Mouse (Mus musculus) neutrophil, adult 65 days (primary cell): Measurements from ENCODE around the gene Tgtp2. TPM values are rescaled to one million over a fixed set of nuclear protein-coding genes. Genes with fewer than 3 reads are reported as not detected.

Experiments used
- total RNA-seq: library from RNA; stranded (reverse); gene quantifications from 2 replicates; pipeline ENCODE4 v1.2.4, GENCODE M21; 2023

Tgtp2 gene
- total RNA-seq = 0.25 and 0.52 TPM in 2 replicates

DNA sequence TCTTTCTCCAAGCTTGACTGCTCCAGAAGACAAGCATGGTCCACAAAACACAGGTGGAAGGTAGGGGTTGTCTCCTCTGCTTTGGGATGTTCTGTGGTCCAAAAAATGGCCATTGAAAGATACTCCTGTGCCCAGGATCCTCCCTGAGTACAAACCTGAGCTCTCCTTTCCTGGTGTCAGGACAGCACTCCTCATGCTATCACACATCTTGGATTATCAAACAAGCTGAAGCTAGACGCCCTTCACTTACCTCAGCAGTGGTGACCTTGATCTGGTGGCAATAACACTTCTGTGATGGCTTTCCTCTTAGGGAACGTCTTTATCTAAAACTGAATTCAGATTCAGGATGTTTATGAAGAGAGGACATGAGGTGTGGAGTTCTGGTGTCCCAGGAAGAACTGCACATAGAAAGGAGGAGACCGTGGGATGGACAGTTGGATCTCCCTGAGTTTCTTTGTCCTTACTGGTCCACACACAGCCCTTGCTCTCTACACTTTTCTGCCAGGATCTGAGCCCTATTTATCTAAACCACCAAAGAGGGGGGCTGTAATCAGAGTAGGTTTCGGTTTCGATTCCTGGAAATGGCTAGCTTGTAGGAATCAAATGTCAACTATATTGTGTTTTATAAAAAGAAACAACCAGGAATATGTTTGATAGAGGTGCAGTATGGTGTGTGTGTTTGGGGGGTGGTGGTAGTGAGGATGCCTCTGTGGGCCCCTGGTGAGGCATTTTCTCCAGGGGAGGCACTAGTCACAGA lies at the start of gene Tgtp2:
Gene Tgtp2, minus strand, starts transcription at position 494 of the 757 bp plus-strand sequence.

GRCm38 (mm10) chr11:49076001-49076757 lies 12.2 kb upstream of the Tgtp2 start, which contains the start of gene Ifi47:
Ifi47 (plus strand) TSS chr11:49076587.

DNA sequence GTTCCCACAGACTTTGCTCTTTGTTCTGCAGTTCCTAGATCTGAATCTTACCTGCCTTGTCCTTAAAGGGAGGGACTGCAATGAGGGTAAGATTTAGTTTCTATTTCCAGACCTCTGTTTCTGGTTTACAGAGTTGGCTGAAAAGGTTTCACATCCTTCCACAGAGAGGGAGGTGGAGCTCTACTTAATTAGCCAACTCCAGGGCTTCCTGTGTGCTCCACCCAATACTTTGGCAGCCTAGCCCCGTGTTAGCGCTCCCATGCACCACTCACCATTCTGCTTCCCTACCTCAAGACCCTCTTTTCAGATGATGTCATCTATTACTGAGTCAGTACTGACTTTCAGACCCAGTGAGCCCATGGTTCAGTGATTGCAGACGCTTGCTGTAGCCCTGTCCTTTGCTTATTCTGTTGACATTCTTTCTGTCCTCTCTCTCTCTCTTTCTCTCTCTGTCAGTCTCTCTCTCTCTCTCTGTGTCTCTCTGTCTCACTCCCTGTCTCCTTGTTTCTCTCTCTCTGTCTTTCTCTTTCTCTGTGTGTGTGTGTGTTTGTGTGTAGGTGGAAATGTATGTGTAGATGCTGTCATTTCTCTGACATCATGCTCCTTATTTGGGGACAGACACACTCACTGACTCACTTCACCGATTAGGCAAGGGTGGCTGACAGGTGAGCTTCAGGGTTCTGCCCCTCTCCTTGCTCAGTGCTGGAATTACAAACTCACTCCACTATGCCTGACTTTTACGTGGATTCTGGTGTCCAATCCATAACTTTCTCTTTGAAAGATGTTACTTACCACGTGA lies 12.7 kb downstream of the Tgtp2 start, which contains the start of gene 9930111J21Rik2:
Gene 9930111J21Rik2, minus strand, starts transcription at position 150 of the 799 bp plus-strand sequence.

Other genes starting within 250 kb of the Tgtp2 start
- 38.5 and 69.4 TPM in 2 replicates for gene Trim41, start 246.9 kb downstream of the Tgtp2 start, total RNA-seq
- gene Trim7, start 238.1 kb downstream of the Tgtp2 start, total RNA-seq = 0.16 and 0.48 TPM in 2 replicates
- 0.66 and 0.95 TPM in 2 replicates for gene Gm12184, start 237.6 kb downstream of the Tgtp2 start, total RNA-seq
- 11.6 and 16.1 TPM in 2 replicates for gene Irgm1, start 192.5 kb downstream of the Tgtp2 start, total RNA-seq
- 0.79 and 2.0 TPM in 2 replicates for gene Gm5431, start 162.0 kb downstream of the Tgtp2 start, total RNA-seq
- gene Psme2b, start 118.0 kb downstream of the Tgtp2 start, total RNA-seq = 13.1 and 13.2 TPM in 2 replicates
- gene Olfr56, start 85.3 kb downstream of the Tgtp2 start, total RNA-seq = 0.16 and 0.18 TPM in 2 replicates
- gene 9930111J21Rik1, start 84.8 kb downstream of the Tgtp2 start, total RNA-seq = 23.7 and 28.4 TPM in 2 replicates
- 0.38 and 0.70 TPM in 2 replicates for gene Gm12185, start 72.0 kb downstream of the Tgtp2 start, total RNA-seq
- gene Tgtp1, start 70.0 kb downstream of the Tgtp2 start, total RNA-seq = 0.25 TPM in 1 of 2 replicates, not detected in the other
- gene 9930111J21Rik2, start 13.0 kb downstream of the Tgtp2 start, total RNA-seq = 31.0 and 31.9 TPM in 2 replicates
- 7.0 and 11.5 TPM in 2 replicates for gene Ifi47, start 12.4 kb upstream of the Tgtp2 start, total RNA-seq
- not detected in 2 replicates for gene Olfr1396, start 50.7 kb upstream of the Tgtp2 start, total RNA-seq
- not detected in 2 replicates for gene Olfr1395, start 78.1 kb upstream of the Tgtp2 start, total RNA-seq
- not detected in 2 replicates for gene Olfr1394, start 90.2 kb upstream of the Tgtp2 start, total RNA-seq
- 1.6 and 2.3 TPM in 2 replicates for gene Btnl9, start 123.0 kb upstream of the Tgtp2 start, total RNA-seq
- gene Zfp62, start 139.1 kb upstream of the Tgtp2 start, total RNA-seq = 60.9 and 83.2 TPM in 2 replicates
- 58.0 and 75.5 TPM in 2 replicates for gene Mgat1, start 180.0 kb upstream of the Tgtp2 start, total RNA-seq
- 0.32 TPM in 1 of 2 replicates, not detected in the other for gene Olfr1393, start 214.1 kb upstream of the Tgtp2 start, total RNA-seq
- not detected in 2 replicates for gene Olfr1392, start 221.1 kb upstream of the Tgtp2 start, total RNA-seq
- not detected in 2 replicates for gene Olfr10, start 240.5 kb upstream of the Tgtp2 start, total RNA-seq